Mouse (Mus musculus) forebrain, embryonic 10.5 days (tissue): ENCODE results near the gene Camkmt. TPM values are rescaled to one million over a fixed set of nuclear protein-coding genes. Genes with fewer than 3 reads are reported as not detected.

Experiments
- DNase-seq: peaks from one replicate; pipeline ENCODE4 v3.0.0-alpha.2; 2017; ENCODE audit warnings: low spot score; ENCODE audit errors: extremely low spot score
- H3K27ac ChIP-seq: fragments of 300-500 bp; sonication (generic); 2 replicates; pipeline ENCODE4 v1.5.1; 2016; ENCODE audit warnings: mild to moderate bottlenecking
- H3K27me3 ChIP-seq: fragments of 300-500 bp; sonication (generic); 2 replicates; pipeline ENCODE4 v1.6.1; 2016; ENCODE audit warnings: mild to moderate bottlenecking; ENCODE audit not compliant: poor library complexity, severe bottlenecking
- H3K36me3 ChIP-seq: fragments of 300-500 bp; sonication (generic); replicated peaks from 2 replicates; pipeline ENCODE4 v1.6.1; 2016; ENCODE audit warnings: mild to moderate bottlenecking, moderate library complexity
- H3K4me1 ChIP-seq: fragments of 300-500 bp; sonication (generic); 2 replicates; pipeline ENCODE4 v1.6.1; 2016
- H3K4me3 ChIP-seq: fragments of 300-500 bp; sonication (generic); 2 replicates; pipeline ENCODE4 v1.5.1; 2016; ENCODE audit warnings: mild to moderate bottlenecking, moderate library complexity
- H3K9me3 ChIP-seq: fragments of 300-500 bp; sonication (generic); 2 replicates; pipeline ENCODE4 v1.6.1; 2016; ENCODE audit warnings: mild to moderate bottlenecking, moderate library complexity
- WGBS: fragments of 180-500 bp; shearing (Covaris S2); methylation state at CpG from one replicate; pipeline ENCODE4 v1.1.7; 2016; 5-methylcytosine and 5-hydroxymethylcytosine counted together
- polyA plus RNA-seq: library from polyadenylated mRNA; unstranded; fragments of >200 nt; fragmentation: Nextera tagmentation; extraction: Ambion mirVana; gene quantifications from 2 replicates; pipeline ENCODE4 v1.2.1, GENCODE M21; 2016

Camkmt gene
- polyA plus RNA-seq, 1 experiment from 2014 or later = 14.0 TPM

DNA sequence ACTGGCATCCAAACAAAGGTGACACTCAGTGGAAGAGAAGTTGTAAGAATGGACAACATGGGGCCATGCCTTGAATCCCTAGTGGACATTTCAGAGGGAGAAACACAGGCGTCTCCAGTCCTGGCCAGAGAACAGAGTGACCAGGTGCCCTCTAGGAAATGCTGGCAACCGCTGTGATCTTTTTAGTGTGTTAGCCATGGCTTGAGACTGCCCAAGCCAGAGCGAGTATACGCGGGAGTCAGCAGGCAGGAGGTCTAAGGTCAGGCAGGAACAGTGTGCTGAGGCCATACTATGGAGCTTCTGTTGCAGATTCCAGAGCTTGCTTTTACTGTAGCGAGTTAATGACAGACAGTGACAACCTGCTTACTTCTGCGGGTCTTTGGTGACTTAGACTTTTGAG, 270.7 kb downstream of the Camkmt start:
- peaks cover 27% of the 10 kb centered on the region for H3K4me1 ChIP-seq
- 90% methylated on average over 7 of the region's 7 CpGs for WGBS
- no peak overlapping the region for H3K4me3 ChIP-seq
- peaks cover 20% of the 10 kb centered on the region for H3K27me3 ChIP-seq
- no peaks in the 10 kb centered on the region; the same call in 1 of the 2 replicates for H3K9me3 ChIP-seq
- H3K36me3 ChIP-seq = no peaks in the 10 kb centered on the region
- no peak overlapping the region for H3K27ac ChIP-seq
- DNase-seq = no peak

DNA sequence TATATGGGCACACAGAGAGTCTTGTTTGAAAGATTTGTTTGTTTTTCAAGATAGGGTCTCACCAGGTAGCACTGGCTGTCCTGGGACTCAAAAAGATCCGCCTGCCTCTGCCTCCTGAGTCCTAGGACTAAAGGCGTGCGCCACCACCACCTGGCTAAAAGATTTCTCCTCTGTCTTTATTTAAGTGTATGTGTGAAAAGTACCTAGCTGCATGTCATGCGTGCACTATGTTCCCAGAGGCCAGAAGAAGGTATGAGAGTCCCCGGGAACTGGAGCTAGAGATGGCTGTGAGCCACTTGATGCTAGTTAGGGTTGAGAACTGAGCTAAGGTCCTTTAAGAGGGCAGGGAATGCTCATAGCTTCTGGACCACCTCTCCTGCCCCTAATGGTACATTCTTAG, 277.0 kb downstream of the Camkmt start:
- no peaks in the 10 kb centered on the region for H3K36me3 ChIP-seq
- H3K27me3 ChIP-seq = peaks cover 64% of the 10 kb centered on the region
- no peaks in the 10 kb centered on the region for H3K9me3 ChIP-seq
- no peak for DNase-seq
- H3K4me1 ChIP-seq = peaks cover 36% of the 10 kb centered on the region
- WGBS = 96% methylated on average over 5 of the region's 5 CpGs
- no peak overlapping the region for H3K27ac ChIP-seq
- H3K4me3 ChIP-seq = no peak overlapping the region

DNA sequence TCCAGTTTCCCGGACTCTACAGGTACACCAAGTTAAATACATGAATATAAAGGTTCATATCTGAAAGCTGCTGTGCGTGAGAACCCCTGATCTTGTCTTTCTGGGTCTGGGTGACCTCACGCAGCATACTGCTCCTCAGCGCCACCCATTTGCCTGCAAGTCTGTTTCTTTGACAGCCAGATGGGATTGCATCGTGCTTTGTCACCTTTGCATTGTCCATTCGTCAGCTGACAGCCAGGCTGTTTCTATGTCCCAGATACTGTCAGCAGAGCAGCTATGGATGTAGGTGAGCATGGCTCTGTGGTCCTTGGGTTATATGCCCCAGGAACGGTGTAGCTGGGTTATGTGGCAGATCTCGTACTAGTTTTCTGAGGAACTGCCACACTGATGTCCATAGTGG, 278.4 kb downstream of the Camkmt start:
- Histone ChIP-seq H3K4me3 (no peak overlapping the region), H3K9me3 (no peaks in the 10 kb centered on the region), H3K36me3 (no peaks in the 10 kb centered on the region), H3K4me1 (peaks cover 25% of the 10 kb centered on the region), H3K27ac (no peak overlapping the region), H3K27me3 (peaks cover 75% of the 10 kb centered on the region)
- DNase-seq = no peak
- WGBS = 75% methylated on average over 8 of the region's 8 CpGs

DNA sequence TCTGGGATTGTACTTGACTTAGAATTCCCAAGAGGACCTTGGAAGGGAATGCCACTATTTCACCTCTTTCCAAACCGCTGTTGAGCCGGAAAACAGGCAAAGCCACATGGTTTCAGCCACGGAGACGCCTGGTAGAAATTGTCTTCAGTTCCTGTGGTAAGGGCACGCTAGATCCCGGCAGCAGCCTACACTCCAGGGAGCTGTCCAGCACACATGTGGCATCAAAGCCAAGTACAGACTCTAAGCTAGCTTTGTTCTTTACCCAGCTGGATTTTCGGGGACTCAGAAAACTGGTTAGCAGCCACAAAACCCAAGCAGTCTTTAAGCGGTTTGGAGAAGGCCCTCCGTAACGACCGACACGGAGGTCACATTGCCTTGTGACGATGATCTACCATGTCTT, 281.7 kb downstream of the Camkmt start:
- no peak for DNase-seq
- no peak overlapping the region for H3K4me3 ChIP-seq
- no peak overlapping the region for H3K27ac ChIP-seq
- WGBS = 88% methylated on average over 13 of the region's 13 CpGs
- H3K4me1 ChIP-seq = peaks cover 21% of the 10 kb centered on the region
- H3K27me3 ChIP-seq = peaks cover 76% of the 10 kb centered on the region
- H3K36me3 ChIP-seq = no peaks in the 10 kb centered on the region
- no peaks in the 10 kb centered on the region for H3K9me3 ChIP-seq

DNA sequence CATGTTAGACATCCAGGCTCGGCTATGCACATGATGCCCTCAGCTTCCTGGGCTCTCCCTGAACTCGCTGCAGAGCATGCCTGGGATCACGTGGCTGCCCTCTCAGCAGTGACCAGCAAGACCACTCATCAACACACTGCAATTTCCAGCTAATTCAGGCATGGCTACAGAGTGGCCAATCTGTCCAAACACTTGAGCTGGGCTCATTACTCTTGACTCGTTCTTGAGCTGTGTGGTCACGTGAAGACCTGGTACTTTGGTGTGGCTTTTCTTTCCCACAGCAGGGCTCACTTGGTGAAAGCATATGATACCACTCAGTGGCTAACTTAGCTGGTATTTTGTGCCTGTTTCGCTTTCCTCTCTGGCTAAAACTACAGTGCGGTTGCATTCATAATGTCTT, 282.2 kb downstream of the Camkmt start:
- H3K9me3 ChIP-seq = no peaks in the 10 kb centered on the region
- WGBS = 90% methylated on average over 7 of the region's 7 CpGs
- DNase-seq = no peak
- no peaks in the 10 kb centered on the region for H3K36me3 ChIP-seq
- peaks cover 21% of the 10 kb centered on the region for H3K4me1 ChIP-seq
- H3K4me3 ChIP-seq = no peak overlapping the region
- peaks cover 71% of the 10 kb centered on the region for H3K27me3 ChIP-seq
- H3K27ac ChIP-seq = no peak overlapping the region

DNA sequence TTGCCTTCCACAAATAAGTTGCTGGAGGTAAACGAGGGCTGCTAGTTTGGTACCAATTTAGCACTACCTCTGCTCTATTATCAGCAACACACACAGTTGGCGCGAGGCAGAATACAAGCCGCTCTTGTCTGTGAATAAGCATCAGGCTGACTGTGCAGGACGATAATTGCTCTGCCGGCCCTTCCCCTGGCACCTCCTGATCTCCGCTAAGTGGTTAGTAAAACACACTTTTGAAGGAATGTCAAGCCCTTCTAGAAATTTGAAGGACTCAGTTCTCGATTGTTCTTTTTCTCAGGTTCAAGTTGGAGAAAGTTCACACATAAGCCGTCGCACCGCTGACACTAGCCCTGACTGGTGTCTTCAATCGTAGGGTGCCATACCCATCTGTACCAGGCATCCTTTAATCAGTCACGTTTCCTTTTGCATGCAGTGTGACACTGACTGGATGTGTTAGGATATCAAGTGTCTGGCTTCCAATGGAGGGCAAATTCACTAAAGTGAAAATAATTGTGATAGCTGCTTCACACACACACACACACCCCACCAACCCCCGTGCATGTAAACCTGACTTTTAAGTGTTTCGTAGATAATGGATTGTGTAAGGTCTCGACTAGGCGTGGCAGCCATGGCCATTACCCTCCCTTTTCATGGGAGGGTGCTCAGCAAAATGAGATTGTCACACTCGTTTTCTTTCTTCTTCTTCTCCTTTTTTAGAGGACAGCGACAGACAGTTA, 283.9 kb downstream of the Camkmt start:
- WGBS = 85% methylated on average over 19 of the region's 19 CpGs
- no peak overlapping the region for H3K27ac ChIP-seq
- no peak for DNase-seq

DNA sequence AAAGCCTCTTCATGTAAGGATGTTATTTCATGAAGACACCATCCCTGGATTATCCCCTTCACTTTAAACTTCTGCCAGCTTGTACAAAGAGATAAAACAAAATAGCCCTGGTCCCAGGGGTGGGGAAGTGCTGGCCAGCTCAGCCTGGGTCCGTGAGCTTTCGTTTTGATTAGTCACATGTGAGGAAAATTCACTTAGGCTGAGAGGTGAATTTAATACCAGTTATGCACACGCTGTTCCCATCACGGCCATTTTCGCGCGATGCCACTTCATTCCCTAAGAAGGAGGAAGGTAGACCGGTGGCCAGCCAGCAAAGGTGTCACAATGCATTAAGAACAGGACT, 284.5 kb downstream of the Camkmt start:
- WGBS = 80% methylated on average over 8 of the region's 8 CpGs
- Histone ChIP-seq H3K36me3 (no peaks in the 10 kb centered on the region), H3K4me1 (peaks cover 21% of the 10 kb centered on the region), H3K27ac (no peak overlapping the region), H3K27me3 (peaks cover 50% of the 10 kb centered on the region), H3K4me3 (no peak overlapping the region), H3K9me3 (no peaks in the 10 kb centered on the region)
- DNase-seq = no peak

More for the DNA sequence above, 283.9 kb downstream of the Camkmt start:
- peaks cover 21% of the 10 kb centered on the region for H3K4me1 ChIP-seq
- no peaks in the 10 kb centered on the region for H3K9me3 ChIP-seq
- H3K36me3 ChIP-seq = no peaks in the 10 kb centered on the region
- no peak overlapping the region for H3K4me3 ChIP-seq
- peaks cover 54% of the 10 kb centered on the region for H3K27me3 ChIP-seq

DNA sequence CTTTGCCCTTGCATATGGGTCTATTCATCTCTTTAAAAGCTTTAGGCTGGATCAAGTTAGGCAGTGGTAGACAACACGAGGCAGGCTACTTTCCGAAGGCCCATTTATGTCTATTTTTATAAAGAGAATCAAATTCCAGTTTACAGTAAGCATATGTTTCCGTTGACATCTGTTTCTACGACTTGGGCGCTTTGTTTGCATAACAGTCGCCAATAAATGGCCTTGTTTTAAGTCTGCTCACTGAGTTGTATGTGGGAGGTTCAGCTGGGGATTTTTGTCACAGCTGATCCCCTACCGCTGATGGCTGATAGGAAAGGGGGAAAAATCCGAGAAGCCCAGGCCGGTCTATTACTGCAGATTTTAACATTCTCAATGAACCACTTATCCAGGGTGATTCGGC, 285.2 kb downstream of the Camkmt start:
- WGBS = 78% methylated on average over 10 of the region's 10 CpGs
- no peak for DNase-seq
- H3K27ac ChIP-seq = no peak overlapping the region
- peaks cover 44% of the 10 kb centered on the region for H3K27me3 ChIP-seq
- H3K36me3 ChIP-seq = no peaks in the 10 kb centered on the region
- H3K4me3 ChIP-seq = no peak overlapping the region
- H3K4me1 ChIP-seq = peaks cover 21% of the 10 kb centered on the region
- no peaks in the 10 kb centered on the region for H3K9me3 ChIP-seq

DNA sequence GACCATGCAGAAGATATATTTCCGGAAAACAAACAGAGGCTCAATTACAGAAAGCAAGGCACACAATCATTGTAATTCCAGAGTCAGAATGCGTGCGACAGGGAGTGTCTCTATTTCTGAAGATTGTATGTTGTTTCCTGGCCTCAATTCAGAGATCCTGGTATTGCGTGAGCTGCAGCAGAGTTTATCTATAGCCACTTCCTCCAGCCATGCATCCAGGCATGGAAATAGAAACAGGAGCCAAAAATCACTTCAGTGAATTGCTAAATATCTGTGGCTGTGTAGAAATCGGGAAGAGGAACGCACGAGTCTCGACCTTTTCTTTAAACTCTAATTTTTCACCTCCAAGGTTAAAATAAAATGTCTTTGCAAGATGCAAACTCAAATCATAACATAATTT, 287.1 kb downstream of the Camkmt start:
- no peaks in the 10 kb centered on the region for H3K9me3 ChIP-seq
- H3K27me3 ChIP-seq = peaks cover 29% of the 10 kb centered on the region
- no peak for DNase-seq
- H3K27ac ChIP-seq = no peak overlapping the region
- H3K4me1 ChIP-seq = peaks cover 21% of the 10 kb centered on the region
- 94% methylated on average over 8 of the region's 8 CpGs for WGBS
- no peaks in the 10 kb centered on the region for H3K36me3 ChIP-seq
- no peak overlapping the region for H3K4me3 ChIP-seq

DNA sequence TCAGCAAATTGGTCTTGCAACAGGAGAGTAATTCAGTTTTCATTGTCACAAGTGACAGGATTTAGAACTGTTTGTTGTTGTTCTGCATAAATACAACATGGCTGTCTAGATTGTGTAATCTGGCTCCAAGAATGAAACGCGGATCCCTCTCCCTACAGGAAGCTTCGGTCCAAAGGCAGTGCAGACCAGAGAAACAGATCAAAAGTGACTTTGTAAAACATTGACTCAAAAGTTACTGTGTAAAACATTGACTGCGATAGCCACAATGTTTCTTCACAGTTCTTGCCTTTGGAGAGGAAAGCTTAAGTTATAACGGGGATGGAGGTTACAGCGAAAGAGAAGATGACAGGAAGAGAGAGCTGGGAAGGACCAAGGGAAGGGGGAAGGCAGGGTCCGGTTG, 288.7 kb downstream of the Camkmt start:
- Histone ChIP-seq H3K27ac (no peak overlapping the region), H3K36me3 (no peaks in the 10 kb centered on the region), H3K4me1 (peaks cover 27% of the 10 kb centered on the region), H3K4me3 (no peak overlapping the region), H3K9me3 (no peaks in the 10 kb centered on the region), H3K27me3 (peaks cover 33% of the 10 kb centered on the region)
- WGBS = 92% methylated on average over 7 of the region's 7 CpGs
- DNase-seq = no peak

DNA sequence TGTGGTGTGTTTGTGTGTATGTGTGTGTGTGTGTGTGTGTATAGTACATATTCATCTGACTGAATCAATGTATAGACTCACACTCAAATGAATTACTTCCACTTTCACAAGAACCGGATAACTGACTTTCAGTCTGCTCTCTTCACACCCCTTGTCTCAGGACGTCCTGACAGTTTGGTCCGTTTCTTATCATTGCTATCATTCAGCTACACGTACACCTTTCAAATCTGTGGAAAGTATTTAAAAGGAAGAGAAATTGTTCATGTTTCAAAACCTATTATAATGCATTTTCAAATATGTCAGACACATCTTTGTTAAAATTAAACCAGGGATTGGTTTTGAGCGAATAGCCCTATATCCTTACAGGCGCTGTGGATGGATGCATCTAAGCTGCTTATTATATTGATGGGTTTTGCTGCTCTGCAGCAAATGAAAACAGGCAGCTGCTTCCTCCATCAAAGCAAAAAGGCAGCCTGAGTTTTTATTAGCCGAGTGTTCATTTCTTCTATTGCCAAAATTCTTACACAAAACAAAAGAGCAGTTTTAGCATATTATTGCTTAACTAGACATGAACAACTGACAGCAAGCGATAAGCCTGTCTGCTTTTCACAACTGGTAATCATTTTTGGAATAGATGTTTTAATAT, 291.3 kb downstream of the Camkmt start:
- H3K36me3 ChIP-seq = no peaks in the 10 kb centered on the region
- no peak overlapping the region for H3K27ac ChIP-seq
- DNase-seq = no peak
- WGBS = 87% methylated on average over 8 of the region's 8 CpGs
- peaks cover 22% of the 10 kb centered on the region for H3K4me1 ChIP-seq
- peaks cover 32% of the 10 kb centered on the region; the same call in 1 of the 2 replicates for H3K27me3 ChIP-seq
- no peak overlapping the region for H3K4me3 ChIP-seq
- H3K9me3 ChIP-seq = no peaks in the 10 kb centered on the region

DNA sequence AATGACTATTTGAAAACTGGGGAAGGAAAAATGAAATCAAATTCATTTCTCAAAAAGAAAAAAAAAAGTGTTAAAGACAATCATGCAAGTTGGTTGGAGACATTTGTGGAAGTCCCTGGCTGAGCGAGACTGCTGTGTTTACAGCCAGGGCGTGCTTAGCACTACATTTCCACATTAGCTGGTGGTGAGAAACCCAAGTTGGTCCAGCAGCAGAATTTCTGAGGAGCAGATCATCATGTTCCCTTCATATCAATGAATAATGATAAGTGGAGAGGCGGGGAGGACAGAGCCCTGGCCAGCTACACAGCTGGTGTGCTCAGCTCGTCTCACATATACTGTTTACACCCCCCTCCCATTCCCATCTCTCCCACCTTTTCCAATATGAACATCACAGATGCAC, 292.0 kb downstream of the Camkmt start:
- H3K27ac ChIP-seq = no peak overlapping the region
- no peaks in the 10 kb centered on the region for H3K9me3 ChIP-seq
- WGBS = 82% methylated on average over 4 of the region's 4 CpGs
- H3K27me3 ChIP-seq = peaks cover 38% of the 10 kb centered on the region; the same call in 1 of the 2 replicates
- DNase-seq = no peak
- no peak overlapping the region for H3K4me3 ChIP-seq
- H3K36me3 ChIP-seq = no peaks in the 10 kb centered on the region
- H3K4me1 ChIP-seq = peaks cover 22% of the 10 kb centered on the region

DNA sequence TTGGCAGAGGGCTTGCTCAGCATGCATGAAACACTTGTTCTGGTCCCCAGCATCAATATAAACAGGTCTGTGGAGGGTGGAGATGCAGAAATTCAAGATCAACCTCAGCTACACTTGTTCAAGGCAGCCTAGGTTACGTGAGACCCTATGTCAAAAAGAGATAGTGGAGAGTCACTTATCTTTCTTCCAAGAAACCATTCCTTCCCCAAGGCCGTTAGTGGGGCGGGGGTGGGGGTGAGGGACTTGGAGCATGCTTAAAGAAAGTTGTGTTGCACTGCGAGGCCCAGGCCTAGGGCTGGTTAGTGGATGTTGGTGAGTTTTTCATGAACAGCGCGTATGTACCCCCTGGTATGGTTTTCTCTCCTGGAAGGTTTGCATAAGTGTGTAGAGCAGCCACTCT, 292.6 kb downstream of the Camkmt start:
- Histone ChIP-seq H3K9me3 (no peaks in the 10 kb centered on the region), H3K4me1 (peaks cover 22% of the 10 kb centered on the region), H3K27ac (no peak overlapping the region), H3K36me3 (no peaks in the 10 kb centered on the region), H3K4me3 (no peak overlapping the region), H3K27me3 (peaks cover 44% of the 10 kb centered on the region)
- no peak for DNase-seq
- 87% methylated on average over 6 of the region's 6 CpGs for WGBS
